In genomic region chr6:90751624-90752023, GRCm38 (mm10) we compare ENCODE assay signal across 17 mouse cellular contexts.
DNase-seq lines count a peak whose midpoint lies in the region; ATAC-seq lines count a peak whose summit lies in the region.
"Had no signal": no experiment of that assay in that cellular context is flagged by ENCODE, and none has a peak within 500 bp of the region (broad histone marks: within the 10 kb centered on the region; RNA-seq: fewer than 3 reads in every experiment).

No protein-coding gene starts in this region.

- H3K9ac ChIP-seq in liver, embryonic 13.5 days: no peak overlapping the region
- H3K9ac ChIP-seq: embryonic facial prominence, embryonic 13.5 days; limb, embryonic 12.5 days; midbrain, embryonic 13.5 days had no signal

- H3K4me3 ChIP-seq in liver, embryonic 13.5 days (replicated peaks): no peak overlapping the region
- H3K4me3 ChIP-seq: embryonic facial prominence, embryonic 13.5 days; limb, embryonic 12.5 days; midbrain, embryonic 13.5 days; myocyte had no signal

- H3K4me1 ChIP-seq in liver, embryonic 13.5 days (replicated peaks): peaks cover 80% of the 10 kb centered on the region

- no peaks in the 10 kb centered on the region for H3K27me3 ChIP-seq in liver, embryonic 13.5 days
- H3K27me3 ChIP-seq: embryonic facial prominence, embryonic 13.5 days; limb, embryonic 12.5 days; midbrain, embryonic 13.5 days had no signal

- H3K27ac ChIP-seq in liver, embryonic 13.5 days: peak overlapping the region; percentile 54
- H3K27ac ChIP-seq: embryonic facial prominence, embryonic 13.5 days; limb, embryonic 12.5 days; midbrain, embryonic 13.5 days had no signal

- H3K9me3 ChIP-seq in liver, embryonic 13.5 days (replicated peaks): no peaks in the 10 kb centered on the region
- H3K9me3 ChIP-seq: embryonic facial prominence, embryonic 13.5 days; limb, embryonic 12.5 days; midbrain, embryonic 13.5 days had no signal

- DNase-seq in spleen, adult 18-20 months: peak; percentile 59 to 67
- no peak for DNase-seq in spleen, adult 12 weeks (ENCODE audit: low spot score)
- DNase-seq in T-cell, adult 2 months (ENCODE audit: low spot score): peak; percentile 40
- DNase-seq in liver, embryonic 13.5 days: no peak
- no peak for DNase-seq in layer of hippocampus, adult 18-20 months (ENCODE audit: low spot score in 2 of 2)
- DNase-seq in embryo, embryonic 10 days (ENCODE audit: low spot score): no peak
- DNase-seq in adrenal gland, postnatal 25 days: no peak
- DNase-seq: cerebellum, adult 11-12 months; cerebellum, postnatal 36 days; kidney, adult 8-10 months; kidney, postnatal 4 days; lung, postnatal 14 days had no signal

- H3K4me2 ChIP-seq in liver, embryonic 13.5 days: peak overlapping the region; percentile 10; the same call in 1 of the 2 replicates
- H3K4me2 ChIP-seq: embryonic facial prominence, embryonic 13.5 days; limb, embryonic 12.5 days; midbrain, embryonic 13.5 days had no signal

- ATAC-seq in liver, embryonic 13.5 days (ENCODE audit: low read depth): peak; percentile 46
- peak; percentile 65 for ATAC-seq in neutrophil, adult 5-6 weeks (ENCODE audit: extremely low read depth, insufficient number of reproducible peaks, low FRiP score, poor library complexity, severe bottlenecking)
- ATAC-seq: midbrain, embryonic 13.5 days had no signal

- no peaks in the 10 kb centered on the region for H3K36me3 ChIP-seq in liver, embryonic 13.5 days
- H3K36me3 ChIP-seq: embryonic facial prominence, embryonic 13.5 days; limb, embryonic 12.5 days had no signal

- 34% methylated on average over 3 of the region's 3 CpGs for WGBS in liver, embryonic 13.5 days (ENCODE audit: insufficient replicate concordance)

Comparison
In these comparisons a context has a peak if more than half of its experiments do, and no peak if none do; other contexts are left out.
1. DNase-seq: peak in spleen, adult 18-20 months (2 of 2) and T-cell, adult 2 months (single experiment); none in spleen, adult 12 weeks (single experiment), liver, embryonic 13.5 days (single experiment), layer of hippocampus, adult 18-20 months (0 of 2), embryo, embryonic 10 days (single experiment) and adrenal gland, postnatal 25 days (single experiment).